Mouse (Mus musculus): Measurements from ENCODE around the gene Vstm4. TPM values are rescaled to one million over a fixed set of nuclear protein-coding genes. Genes with fewer than 3 reads are reported as not detected.

The Vstm4 gene
- polyA plus RNA-seq, 2 experiments, result 14.8 to 25.0 TPM

DNA sequence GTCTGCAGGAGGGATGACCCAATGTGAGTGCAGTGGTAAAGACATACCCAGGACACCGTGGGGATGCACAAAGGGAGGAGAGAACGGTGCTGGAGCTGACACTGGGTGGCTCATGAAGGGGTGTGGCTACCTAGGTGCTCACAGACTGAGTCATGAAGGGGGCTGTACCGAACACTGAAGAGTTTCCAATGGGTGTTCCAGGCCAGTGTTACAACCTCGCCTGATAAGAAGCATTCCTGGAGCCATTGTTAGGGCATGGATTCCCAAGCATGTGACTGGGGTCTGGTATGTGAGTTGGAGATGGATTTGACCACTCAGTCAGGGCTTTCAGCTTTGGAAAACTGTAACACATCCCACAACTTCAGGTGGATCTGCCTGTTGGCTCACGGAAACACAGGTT, 15.4 kb downstream of the Vstm4 start:
- no peaks in the 10 kb centered on the region for H3K9me3 ChIP-seq (ENCODE audit: control insufficient read depth, low read length)
- DNase-seq (ENCODE audit: low spot score) (no peak), ATAC-seq (ENCODE audit: low FRiP score, low read depth) (no peak)
- 75% methylated on average over 5 of the region's 5 CpGs for WGBS
- H3K36me3 ChIP-seq (ENCODE audit: control insufficient read depth, insufficient read depth, low read length), result no peaks in the 10 kb centered on the region
- no peak overlapping the region for H3K9ac ChIP-seq (ENCODE audit: low read depth, low read length, severe bottlenecking)
- no peak overlapping the region for H3K4me2 ChIP-seq (replicated peaks; ENCODE audit: low read depth, low read length, severe bottlenecking)
- no peaks in the 10 kb centered on the region for H3K27me3 ChIP-seq (ENCODE audit: control insufficient read depth, insufficient read depth, low read length)
- no peak for TF ChIP-seq POLR2A (IDR thresholded peaks at IDR 0.05; ENCODE audit: borderline replicate concordance, extremely low read depth, insufficient read depth, insufficient read length)
- H3K4me1 ChIP-seq (ENCODE audit: control insufficient read depth, insufficient read depth, low read length), result no peaks in the 10 kb centered on the region
- no peak overlapping the region for H3K27ac ChIP-seq (replicated peaks; ENCODE audit: low read depth, low read length)
- H3K4me3 ChIP-seq (replicated peaks; ENCODE audit: low read length), result no peak overlapping the region

DNA sequence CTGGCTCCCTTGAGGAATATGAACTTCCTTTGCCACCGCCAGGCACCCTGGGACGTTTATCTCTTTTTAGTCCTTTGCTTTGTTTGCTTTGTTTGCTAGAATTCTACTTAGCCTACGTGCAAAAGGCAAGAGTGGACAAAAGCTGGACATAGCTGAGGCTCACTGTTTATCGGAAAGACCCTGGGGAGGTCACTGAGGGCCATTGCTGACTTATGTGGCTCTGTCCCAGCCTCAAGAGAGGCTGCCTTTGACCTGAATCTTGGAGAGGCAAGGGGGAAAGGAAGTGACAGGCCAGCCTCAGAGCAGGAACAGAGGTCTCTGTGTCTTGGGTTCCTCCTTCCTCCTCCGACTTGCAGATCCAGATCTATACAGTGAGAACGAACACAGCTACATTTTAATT, 21.0 kb downstream of the Vstm4 start:
- no peak overlapping the region for H3K9ac ChIP-seq (ENCODE audit: low read depth, low read length, severe bottlenecking)
- no peak for TF ChIP-seq POLR2A (IDR thresholded peaks at IDR 0.05; ENCODE audit: borderline replicate concordance, extremely low read depth, insufficient read depth, insufficient read length)
- no peaks in the 10 kb centered on the region for H3K36me3 ChIP-seq (ENCODE audit: control insufficient read depth, insufficient read depth, low read length)
- WGBS, result 77% methylated on average over 6 of the region's 6 CpGs
- DNase-seq (ENCODE audit: low spot score) (no peak), ATAC-seq (ENCODE audit: low FRiP score, low read depth) (no peak)
- no peaks in the 10 kb centered on the region for H3K9me3 ChIP-seq (ENCODE audit: control insufficient read depth, low read length)
- no peak overlapping the region for H3K4me2 ChIP-seq (replicated peaks; ENCODE audit: low read depth, low read length, severe bottlenecking)
- H3K27me3 ChIP-seq (ENCODE audit: control insufficient read depth, insufficient read depth, low read length), result no peaks in the 10 kb centered on the region
- no peak overlapping the region for H3K27ac ChIP-seq (replicated peaks; ENCODE audit: low read depth, low read length)
- H3K4me1 ChIP-seq (ENCODE audit: control insufficient read depth, insufficient read depth, low read length), result no peaks in the 10 kb centered on the region
- no peak overlapping the region for H3K4me3 ChIP-seq (replicated peaks; ENCODE audit: low read length)

DNA sequence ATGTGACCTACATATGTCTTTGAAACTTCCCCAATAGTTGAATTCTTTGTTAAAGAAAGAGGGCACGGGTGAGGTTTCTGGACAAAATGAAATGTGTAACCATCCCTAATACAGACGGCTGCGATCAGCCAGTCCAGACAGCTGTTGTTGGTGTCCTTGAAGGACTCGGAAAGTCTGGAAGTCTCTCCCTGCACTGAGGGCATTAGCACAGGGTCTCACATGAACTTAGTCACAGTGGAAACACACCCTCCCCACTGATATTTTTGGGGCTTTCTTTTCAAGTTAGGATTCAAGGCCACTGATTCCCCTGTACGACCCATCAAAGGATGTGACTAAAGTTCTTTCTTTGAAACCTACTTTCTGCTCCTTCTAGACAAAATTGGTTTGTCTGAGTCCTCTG, 23.8 kb downstream of the Vstm4 start:
- DNase-seq (ENCODE audit: low spot score) (no peak), ATAC-seq (ENCODE audit: low FRiP score, low read depth) (no peak)
- Histone ChIP-seq H3K4me1 (ENCODE audit: control insufficient read depth, insufficient read depth, low read length) (no peaks in the 10 kb centered on the region), H3K9ac (ENCODE audit: low read depth, low read length, severe bottlenecking) (no peak overlapping the region), H3K9me3 (ENCODE audit: control insufficient read depth, low read length) (no peaks in the 10 kb centered on the region), H3K4me3 (replicated peaks; ENCODE audit: low read length) (no peak overlapping the region), H3K27ac (replicated peaks; ENCODE audit: low read depth, low read length) (no peak overlapping the region), H3K27me3 (ENCODE audit: control insufficient read depth, insufficient read depth, low read length) (no peaks in the 10 kb centered on the region), H3K4me2 (replicated peaks; ENCODE audit: low read depth, low read length, severe bottlenecking) (no peak overlapping the region), H3K36me3 (ENCODE audit: control insufficient read depth, insufficient read depth, low read length) (no peaks in the 10 kb centered on the region)
- no peak for TF ChIP-seq POLR2A (IDR thresholded peaks at IDR 0.05; ENCODE audit: borderline replicate concordance, extremely low read depth, insufficient read depth, insufficient read length)
- WGBS, result 85% methylated on average over 5 of the region's 5 CpGs

DNA sequence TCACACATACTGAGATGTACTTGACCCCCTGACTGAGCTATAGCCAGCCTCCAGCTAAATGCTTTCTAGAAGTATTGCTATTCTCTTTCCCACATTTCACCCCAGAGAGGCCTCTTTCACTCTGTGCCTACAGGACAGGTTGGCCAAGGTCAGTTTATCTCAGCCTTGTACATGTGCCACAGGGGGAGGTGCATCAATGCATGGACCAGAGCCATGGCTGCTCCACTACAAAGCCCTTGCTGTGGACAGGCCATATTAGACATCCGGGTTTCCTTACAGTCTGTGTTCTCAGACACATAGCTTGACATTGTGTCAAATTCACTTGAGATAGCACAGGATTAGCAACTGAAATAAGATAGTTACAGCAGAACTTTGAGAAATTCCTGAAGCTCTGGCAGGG, 25.1 kb downstream of the Vstm4 start:
- DNase-seq (ENCODE audit: low spot score), result no peak
- no peak for TF ChIP-seq POLR2A (IDR thresholded peaks at IDR 0.05; ENCODE audit: borderline replicate concordance, extremely low read depth, insufficient read depth, insufficient read length)
- no peak overlapping the region for H3K4me2 ChIP-seq (replicated peaks; ENCODE audit: low read depth, low read length, severe bottlenecking)
- WGBS, result 75% methylated on average over 1 of the region's 1 CpGs
- ATAC-seq (ENCODE audit: low FRiP score, low read depth), result no peak
- H3K4me1 ChIP-seq (ENCODE audit: control insufficient read depth, insufficient read depth, low read length), result no peaks in the 10 kb centered on the region
- no peaks in the 10 kb centered on the region for H3K9me3 ChIP-seq (ENCODE audit: control insufficient read depth, low read length)
- H3K9ac ChIP-seq (ENCODE audit: low read depth, low read length, severe bottlenecking), result no peak overlapping the region
- no peak overlapping the region for H3K27ac ChIP-seq (replicated peaks; ENCODE audit: low read depth, low read length)
- no peaks in the 10 kb centered on the region for H3K36me3 ChIP-seq (ENCODE audit: control insufficient read depth, insufficient read depth, low read length)
- H3K4me3 ChIP-seq (replicated peaks; ENCODE audit: low read length), result no peak overlapping the region
- no peaks in the 10 kb centered on the region for H3K27me3 ChIP-seq (ENCODE audit: control insufficient read depth, insufficient read depth, low read length)

DNA sequence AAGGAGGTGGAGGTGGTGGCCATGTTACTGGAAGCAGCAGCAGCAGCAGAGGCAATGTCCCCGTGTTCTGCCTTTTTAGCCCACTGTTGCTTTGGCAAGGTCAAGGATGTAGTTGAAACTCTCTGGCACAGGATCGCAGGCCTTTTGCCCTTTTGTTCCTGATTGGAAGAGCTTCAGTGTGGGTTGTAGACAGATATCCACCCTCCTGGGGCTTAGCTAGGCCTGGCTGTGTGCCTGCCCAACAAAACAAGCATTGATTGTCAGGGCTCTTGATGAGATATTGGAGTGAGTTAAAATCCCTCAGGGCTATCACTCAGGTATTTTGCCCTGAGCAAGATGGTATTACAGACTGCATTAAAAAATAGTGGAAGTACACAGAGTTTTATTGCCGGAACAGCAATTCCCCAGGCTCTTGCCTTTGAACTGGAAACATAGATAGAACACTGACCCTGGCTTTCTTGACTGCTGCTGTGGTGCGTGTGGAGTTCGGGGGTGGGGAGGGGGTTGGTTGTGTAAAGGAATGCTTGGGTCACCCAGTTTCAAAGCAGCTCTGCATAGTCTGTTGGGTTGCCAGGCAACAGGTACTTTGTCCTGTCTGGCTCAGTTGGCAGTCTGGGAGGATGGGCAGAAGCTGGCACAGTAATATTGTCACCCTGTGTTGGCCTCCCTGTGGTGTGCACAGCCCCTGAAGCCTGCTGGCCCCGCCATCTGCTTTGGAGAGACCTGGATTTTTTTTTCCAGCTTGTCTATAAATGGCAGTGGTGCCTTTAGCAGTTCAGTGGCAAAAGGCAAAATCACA, 32.5 kb downstream of the Vstm4 start:
- peaks cover 10% of the 10 kb centered on the region for H3K4me1 ChIP-seq (ENCODE audit: control insufficient read depth, insufficient read depth, low read length)
- 32% methylated on average over 6 of the region's 6 CpGs for WGBS
- H3K9me3 ChIP-seq (ENCODE audit: control insufficient read depth, low read length), result no peaks in the 10 kb centered on the region
- TF ChIP-seq POLR2A (IDR thresholded peaks at IDR 0.05; ENCODE audit: borderline replicate concordance, extremely low read depth, insufficient read depth, insufficient read length), result no peak
- DNase-seq (ENCODE audit: low spot score) (no peak), ATAC-seq (ENCODE audit: low FRiP score, low read depth) (no peak)
- H3K27me3 ChIP-seq (ENCODE audit: control insufficient read depth, insufficient read depth, low read length), result no peaks in the 10 kb centered on the region
- H3K4me2 ChIP-seq (replicated peaks; ENCODE audit: low read depth, low read length, severe bottlenecking), result no peak overlapping the region
- no peaks in the 10 kb centered on the region; the same call in 1 of the 2 replicates for H3K36me3 ChIP-seq (ENCODE audit: control insufficient read depth, insufficient read depth, low read length)
- H3K27ac ChIP-seq (replicated peaks; ENCODE audit: low read depth, low read length), result no peak overlapping the region
- no peak overlapping the region for H3K9ac ChIP-seq (ENCODE audit: low read depth, low read length, severe bottlenecking)
- no peak overlapping the region for H3K4me3 ChIP-seq (replicated peaks; ENCODE audit: low read length)
